20 mouse cellular contexts compared by ENCODE assay signal in genomic region chr5:37083209-37083770, GRCm38 (mm10). TPM values are rescaled to one million over a fixed set of nuclear protein-coding genes. Genes with fewer than 3 reads are reported as not detected.
DNase-seq lines count a peak whose midpoint lies in the region; ATAC-seq and TF ChIP-seq lines count a peak whose summit lies in the region.
"Had no signal": no experiment of that assay in that cellular context is flagged by ENCODE, and none has a peak within 500 bp of the region (broad histone marks: within the 10 kb centered on the region; RNA-seq: fewer than 3 reads in every experiment).

No protein-coding gene starts in this region.

- WGBS in forebrain, embryonic 13.5 days, result 67% methylated on average over 7 of the region's 7 CpGs
- WGBS in forebrain, embryonic 12.5 days, result 71% methylated on average over 7 of the region's 7 CpGs
- 45% methylated on average over 7 of the region's 7 CpGs for WGBS in forebrain, postnatal 0 days
- 2% methylated on average over 7 of the region's 7 CpGs for WGBS in thymus, adult 2 months

- TF ChIP-seq POLR2A in thymus, adult 2 months (IDR thresholded peaks at IDR 0.05; ENCODE audit: control insufficient read depth, extremely low read depth, insufficient read depth, low read length, poor library complexity), result no peak

- H3K9ac ChIP-seq in forebrain, embryonic 13.5 days, result no peak overlapping the region
- no peak overlapping the region for H3K9ac ChIP-seq in forebrain, embryonic 12.5 days
- no peak overlapping the region for H3K9ac ChIP-seq in forebrain, postnatal 0 days
- H3K9ac ChIP-seq: heart, embryonic 13.5 days; liver, embryonic 13.5 days had no signal

- no peak overlapping the region for H3K4me3 ChIP-seq in forebrain, embryonic 13.5 days
- H3K4me3 ChIP-seq in forebrain, embryonic 12.5 days (replicated peaks), result no peak overlapping the region
- H3K4me3 ChIP-seq in forebrain, postnatal 0 days (ENCODE audit: low read depth, low read length), result no peak overlapping the region
- H3K4me3 ChIP-seq in thymus, adult 2 months (ENCODE audit: control insufficient read depth, insufficient read depth, low read length), result no peak overlapping the region
- H3K4me3 ChIP-seq: embryonic facial prominence, embryonic 10.5 days; erythroblast, embryonic 14.5 days; heart, embryonic 13.5 days; hindbrain, embryonic 10.5 days; limb, embryonic 10.5 days; liver, embryonic 13.5 days had no signal

- ATAC-seq in forebrain, embryonic 13.5 days, result no peak; the same call in 1 of the 2 replicates
- ATAC-seq in forebrain, embryonic 12.5 days (ENCODE audit: low FRiP score), result no peak
- ATAC-seq in forebrain, postnatal 0 days, result peak; percentile 26
- ATAC-seq: lung, postnatal 0 days had no signal

- TF ChIP-seq CTCF in forebrain, postnatal 0 days (IDR thresholded peaks at IDR 0.05; ENCODE audit: low read depth), result no peak
- no peak for TF ChIP-seq CTCF in thymus, adult 2 months (IDR thresholded peaks at IDR 0.05; ENCODE audit: borderline replicate concordance, control insufficient read depth, extremely low read depth, insufficient read depth, low read length, poor library complexity)

- H3K4me2 ChIP-seq in forebrain, embryonic 13.5 days, result no peak overlapping the region
- H3K4me2 ChIP-seq in forebrain, embryonic 12.5 days, result no peak overlapping the region
- no peak overlapping the region for H3K4me2 ChIP-seq in forebrain, postnatal 0 days (ENCODE audit: low read depth)
- H3K4me2 ChIP-seq: heart, embryonic 13.5 days; liver, embryonic 13.5 days had no signal

- H3K4me1 ChIP-seq in forebrain, embryonic 13.5 days, result peaks cover 29% of the 10 kb centered on the region
- H3K4me1 ChIP-seq in forebrain, embryonic 12.5 days, result peaks cover 19% of the 10 kb centered on the region
- peaks cover 20% of the 10 kb centered on the region; the same call in 1 of the 2 replicates for H3K4me1 ChIP-seq in forebrain, postnatal 0 days (ENCODE audit: insufficient read depth)
- peaks cover 61% of the 10 kb centered on the region for H3K4me1 ChIP-seq in thymus, adult 2 months (replicated peaks; ENCODE audit: control insufficient read depth, insufficient read depth, low read length)
- H3K4me1 ChIP-seq: heart, embryonic 13.5 days; liver, embryonic 13.5 days had no signal

- H3K9me3 ChIP-seq in forebrain, embryonic 13.5 days (replicated peaks), result no peaks in the 10 kb centered on the region
- no peaks in the 10 kb centered on the region for H3K9me3 ChIP-seq in forebrain, embryonic 12.5 days
- H3K9me3 ChIP-seq in forebrain, postnatal 0 days (ENCODE audit: low read length), result no peaks in the 10 kb centered on the region
- H3K9me3 ChIP-seq: embryonic facial prominence, embryonic 10.5 days; heart, embryonic 13.5 days; hindbrain, embryonic 10.5 days; limb, embryonic 10.5 days; liver, embryonic 13.5 days had no signal

- peak; percentile 89 for DNase-seq in A20 (ENCODE audit: low read depth, low spot score)
- DNase-seq in forebrain, postnatal 0 days, result no peak
- DNase-seq in thymus, adult 2 months, result peak; percentile 63
- DNase-seq in urinary bladder, postnatal 25 days (ENCODE audit: low spot score), result no peak
- DNase-seq in embryo, embryonic 11 days, result no peak
- DNase-seq in c-Kit-positive CD71-positive TER-119-positive erythroid progenitor cells, embryonic 14.5 days (ENCODE audit: low spot score), result no peak
- DNase-seq: adrenal gland, adult 8-10 months; kidney, adult 11 months; liver, embryonic 13.5 days had no signal

- no peaks in the 10 kb centered on the region for H3K27me3 ChIP-seq in forebrain, embryonic 13.5 days
- no peaks in the 10 kb centered on the region for H3K27me3 ChIP-seq in forebrain, embryonic 12.5 days
- H3K27me3 ChIP-seq in forebrain, postnatal 0 days (ENCODE audit: insufficient read depth, low read length), result no peaks in the 10 kb centered on the region
- H3K27me3 ChIP-seq in thymus, adult 2 months (ENCODE audit: control insufficient read depth, insufficient read depth, low read length), result no peaks in the 10 kb centered on the region
- H3K27me3 ChIP-seq: liver, embryonic 13.5 days had no signal

- H3K27ac ChIP-seq in forebrain, embryonic 13.5 days, result peak overlapping the region; percentile 73; the same call in 1 of the 2 replicates
- H3K27ac ChIP-seq in forebrain, embryonic 12.5 days, result no peak overlapping the region
- H3K27ac ChIP-seq in forebrain, postnatal 0 days (ENCODE audit: low read depth, low read length), result peak overlapping the region; percentile 66
- peak overlapping the region; percentile 94; the same call in 1 of the 2 replicates for H3K27ac ChIP-seq in thymus, adult 2 months (ENCODE audit: control insufficient read depth, insufficient read depth, low read length)
- H3K27ac ChIP-seq: embryonic facial prominence, embryonic 10.5 days; heart, embryonic 13.5 days; hindbrain, embryonic 10.5 days; limb, embryonic 10.5 days; liver, embryonic 13.5 days had no signal

- H3K36me3 ChIP-seq in forebrain, embryonic 13.5 days (ENCODE audit: poor library complexity, severe bottlenecking), result no peaks in the 10 kb centered on the region
- no peaks in the 10 kb centered on the region for H3K36me3 ChIP-seq in forebrain, embryonic 12.5 days (replicated peaks)
- 0 out of 2 replicates have a peak, but pooled peaks cover 9% of the 10 kb centered on the region for H3K36me3 ChIP-seq in forebrain, postnatal 0 days (ENCODE audit: insufficient read depth)
- H3K36me3 ChIP-seq in thymus, adult 2 months (ENCODE audit: control insufficient read depth, insufficient read depth, low read length), result peaks cover 17% of the 10 kb centered on the region
- H3K36me3 ChIP-seq: embryonic facial prominence, embryonic 10.5 days; heart, embryonic 13.5 days; hindbrain, embryonic 10.5 days; limb, embryonic 10.5 days; liver, embryonic 13.5 days had no signal

RNA-seq across cellular contexts. Expression of gene Gm1043, which starts 1.9 kb away (rescaled TPM):
- 0.40 and 0.68 TPM in 2 replicates for polyA plus RNA-seq in forebrain, embryonic 13.5 days (2015; fragmentation: Nextera tagmentation; extraction: Ambion mirVana)
- 0.29 and 0.31 TPM in 2 replicates for polyA plus RNA-seq in forebrain, embryonic 12.5 days (2016; fragmentation: Nextera tagmentation; extraction: Ambion mirVana)
- total RNA-seq in forebrain, postnatal 0 days (2014; rRNA removed), result 22.1 and 26.4 TPM in 2 replicates
- 1.1 and 1.4 TPM in 2 replicates for polyA plus RNA-seq in forebrain, postnatal 0 days (2015; fragmentation: Nextera tagmentation; extraction: Ambion mirVana)
- polyA plus RNA-seq in thymus, adult 2 months (2012; rRNA removed), result 3.6 and 4.3 TPM in 2 replicates
- total RNA-seq: ES-E14; gastrocnemius, adult 18-20 months; granulocyte monocyte progenitor cell, adult 5-6 weeks had no signal
- polyA plus RNA-seq: embryonic facial prominence, embryonic 10.5 days; erythroblast, embryonic 14.5 days; heart, embryonic 13.5 days; limb, embryonic 10.5 days; liver, embryonic 13.5 days; lung, postnatal 0 days had no signal

Comparison
In these comparisons a context has a peak if more than half of its experiments do, and no peak if none do; other contexts are left out.
1. DNase-seq: peak in A20 (single experiment) and thymus, adult 2 months (single experiment); none in forebrain, postnatal 0 days (single experiment), urinary bladder, postnatal 25 days (single experiment), embryo, embryonic 11 days (single experiment) and c-Kit-positive CD71-positive TER-119-positive erythroid progenitor cells, embryonic 14.5 days (single experiment).